Mouse (Mus musculus): Measurements from ENCODE around the gene Scoc. TPM values are rescaled to one million over a fixed set of nuclear protein-coding genes. Genes with fewer than 3 reads are reported as not detected.

The Scoc gene
- total RNA-seq, 2 experiments from 2014 or later, result 221 to 233 TPM

GRCm38 (mm10) chr8:83406836-83407235 lies 51.4 kb downstream of the Scoc start:
- DNase-seq (ENCODE audit: low spot score in 2 of 2), result no peak

GRCm38 (mm10) chr8:83405548-83405947 lies 52.6 kb downstream of the Scoc start:
- DNase-seq (ENCODE audit: low spot score in 2 of 2), result no peak

- no peak for DNase-seq (ENCODE audit: low spot score in 2 of 2)
Observed at GRCm38 (mm10) chr8:83397726-83398125, 60.5 kb downstream of the Scoc start.

- DNase-seq (ENCODE audit: low spot score in 2 of 2), result no peak
Observed at GRCm38 (mm10) chr8:83396680-83397079, 61.5 kb downstream of the Scoc start.

- no peak for DNase-seq (ENCODE audit: low spot score in 2 of 2)
Observed at GRCm38 (mm10) chr8:83394325-83394724, 63.9 kb downstream of the Scoc start.

- DNase-seq (ENCODE audit: low spot score in 2 of 2), result no peak
Observed at GRCm38 (mm10) chr8:83392521-83392920, 65.7 kb downstream of the Scoc start.

GRCm38 (mm10) chr8:83390006-83390701 lies 68.0 kb downstream of the Scoc start:
- DNase-seq (ENCODE audit: low spot score in 2 of 2), result no peak

- DNase-seq (ENCODE audit: low spot score in 2 of 2), result peak; percentile 77
Observed at GRCm38 (mm10) chr8:83389316-83390005, 68.7 kb downstream of the Scoc start, which contains the start of gene Clgn. Gene Clgn, plus strand, starts transcription at chr8:83389867.

GRCm38 (mm10) chr8:83382850-83383249 lies 75.3 kb downstream of the Scoc start:
- no peak for DNase-seq (ENCODE audit: low spot score in 2 of 2)

GRCm38 (mm10) chr8:83381016-83381415 lies 77.2 kb downstream of the Scoc start:
- no peak for DNase-seq (ENCODE audit: low spot score in 2 of 2)

GRCm38 (mm10) chr8:83380141-83380540 lies 78.0 kb downstream of the Scoc start:
- no peak for DNase-seq (ENCODE audit: low spot score in 2 of 2)

Other genes starting within 250 kb of the Scoc start
- gene Ucp1, start 168.0 kb downstream of the Scoc start, total RNA-seq (2021), result not detected
- 10 to 100 TPM; 13.7 to 13.9 TPM for gene Elmod2, start 125.9 kb downstream of the Scoc start, total RNA-seq (2021)
- not detected for gene Mgat4d, start 109.9 kb downstream of the Scoc start, total RNA-seq (2021)
- gene Clgn, start 68.5 kb downstream of the Scoc start, total RNA-seq (2021), result 1 to 10 TPM; 7.9 to 8.1 TPM
- not detected for gene Olfr370, start 77.4 kb upstream of the Scoc start, total RNA-seq (2021)
- 100 to 1,000 TPM; 161 to 162 TPM for gene Ndufb7, start 108.3 kb upstream of the Scoc start, total RNA-seq (2021)
- gene Tecr, start 149.6 kb upstream of the Scoc start, total RNA-seq (2021), result 100 to 1,000 TPM; 550 to 556 TPM
- 10 to 100 TPM; 53.6 to 58.1 TPM for gene Dnajb1, start 149.8 kb upstream of the Scoc start, total RNA-seq (2021)
- 10 to 100 TPM; 52.1 to 59.2 TPM for gene Gipc1, start 194.3 kb upstream of the Scoc start, total RNA-seq (2021)
- gene Ptger1, start 208.3 kb upstream of the Scoc start, total RNA-seq (2021), result under 1 TPM; 0.57 to 0.79 TPM
- gene Pkn1, start 240.8 kb upstream of the Scoc start, total RNA-seq (2021), result 10 to 100 TPM; 43.5 to 46.1 TPM

Measured in layer of hippocampus, adult 18-20 months (tissue).